Mouse (Mus musculus): ENCODE results near the gene Thra.

DNA sequence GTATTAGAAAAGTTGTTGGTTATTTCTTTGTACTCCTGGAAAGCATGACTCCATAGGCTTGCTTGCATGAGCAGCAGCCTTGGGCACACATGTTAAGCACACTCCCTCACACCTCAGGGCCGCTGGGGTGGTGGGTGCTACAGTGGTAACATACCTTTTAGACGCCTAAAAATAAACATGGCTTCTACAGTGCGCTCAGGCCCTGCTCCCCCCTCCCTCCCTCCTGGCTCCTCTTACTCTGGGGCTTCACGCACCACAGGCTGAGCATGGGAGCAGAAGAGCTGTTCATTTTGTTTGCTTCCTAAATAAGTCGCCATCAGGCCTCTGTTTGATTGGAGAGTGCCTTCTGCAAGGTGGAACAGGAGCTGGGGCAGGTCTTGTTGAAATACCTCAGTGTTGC is 56.9 kb downstream of the Thra start:
- TF ChIP-seq EP300 (optimal IDR thresholded peaks at IDR 0.05) (no peak), CTCF (IDR thresholded peaks at IDR 0.05; ENCODE audit: low read depth) (no peak)

All from stomach, postnatal 0 days (tissue).